Mouse (Mus musculus): ENCODE measurements around the gene Mfsd12. TPM values are rescaled to one million over a fixed set of nuclear protein-coding genes. Genes with fewer than 3 reads are reported as not detected.
A peak's percentile ranks its signal among the peaks of the same experiment; 100 is the strongest.

Mfsd12 gene
- polyA plus RNA-seq, 1 experiment from 2014 or later: 36.3 TPM

DNA sequence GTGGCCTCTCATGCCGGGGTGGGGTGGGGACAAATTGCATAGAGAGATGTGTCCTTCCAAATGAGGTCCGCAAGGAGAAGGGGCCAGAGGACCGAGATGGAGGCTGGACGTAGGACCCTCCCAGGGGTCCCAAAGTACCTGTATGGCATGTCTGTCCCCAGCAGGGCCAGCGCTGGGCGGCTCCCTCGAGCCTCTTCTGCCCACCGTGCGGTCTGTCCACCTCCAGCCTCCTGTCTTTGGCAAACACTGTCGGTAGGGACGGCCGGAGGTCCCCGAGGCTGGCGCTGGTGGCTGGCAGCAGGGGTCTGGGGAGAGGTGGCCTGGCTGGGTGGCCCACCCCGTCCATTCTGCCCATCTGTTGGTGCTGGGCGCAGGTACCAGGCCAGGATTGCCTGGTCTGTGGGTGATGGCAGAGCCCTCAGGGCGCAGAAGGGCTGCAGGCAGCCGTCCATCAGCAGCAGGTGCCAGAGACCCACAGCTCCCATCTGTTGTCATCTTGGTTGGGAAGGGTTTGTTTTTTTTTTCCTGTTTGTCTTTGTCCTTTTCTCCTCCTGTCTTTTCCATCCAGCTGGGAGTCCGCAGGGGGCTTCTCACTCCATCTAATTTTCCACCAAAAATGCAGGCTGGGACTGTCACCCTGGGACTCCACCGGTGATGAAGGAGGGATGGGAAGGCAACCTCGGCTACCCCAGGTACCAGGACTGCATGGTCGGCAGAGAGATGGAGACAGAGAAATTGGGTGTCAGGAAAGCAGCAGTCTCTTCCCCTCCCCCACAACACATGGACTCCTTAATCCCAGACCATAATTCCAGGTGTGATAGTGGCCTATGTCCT is 43.3 kb downstream of the Mfsd12 start:
- DNase-seq (ENCODE audit: low spot score): no peak

DNA sequence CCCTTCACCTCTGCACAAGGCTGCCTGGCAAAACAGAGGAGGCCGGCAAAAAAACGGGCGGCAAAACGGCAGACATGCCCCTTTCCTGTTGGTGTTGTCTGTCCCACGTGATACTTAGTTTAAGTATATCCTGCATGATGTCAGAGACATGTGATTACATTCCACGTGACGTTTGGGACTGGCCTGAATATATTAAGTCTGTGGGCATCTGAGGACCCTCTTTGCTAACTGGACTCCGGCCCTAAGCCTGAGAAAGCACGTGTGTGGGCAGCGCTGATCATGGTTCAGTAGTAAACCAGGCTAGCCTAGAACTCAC is 43.9 kb downstream of the Mfsd12 start:
- DNase-seq (ENCODE audit: low spot score): no peak

DNA sequence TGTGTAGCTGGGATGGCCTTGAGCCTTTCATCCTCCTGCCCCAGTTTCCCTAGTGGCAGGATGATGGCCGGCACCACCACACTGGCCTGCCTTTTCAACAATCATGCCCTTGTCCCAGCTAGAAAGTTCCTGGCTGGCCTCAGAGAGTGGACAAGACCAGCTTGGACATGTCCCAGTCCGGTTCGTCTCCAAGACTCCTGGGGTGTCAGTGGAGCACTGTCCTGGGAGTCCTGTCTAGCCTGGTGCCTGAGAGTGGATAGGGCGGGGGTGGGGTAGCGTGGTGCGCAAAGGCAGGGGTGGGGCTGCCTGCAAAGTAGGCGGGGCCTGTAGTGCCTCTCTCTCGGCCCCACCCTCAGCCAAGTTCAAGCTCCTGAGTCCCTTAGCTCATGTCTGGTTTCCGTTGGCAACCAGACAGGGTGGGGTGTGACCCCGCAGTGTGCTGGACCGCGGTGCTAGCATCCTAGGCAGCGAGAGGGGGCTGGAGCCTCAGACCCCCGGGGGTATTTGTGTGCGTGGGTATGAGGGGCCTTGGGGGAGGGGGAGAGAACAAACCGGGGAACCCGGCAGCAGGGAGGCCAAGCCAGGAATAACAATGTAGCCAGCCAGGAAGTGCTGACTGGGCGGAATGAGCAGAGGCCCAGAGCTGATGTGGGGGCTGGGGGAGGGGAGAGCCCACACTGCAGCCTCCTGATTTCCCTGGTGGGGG is 44.4 kb downstream of the Mfsd12 start:
- DNase-seq (ENCODE audit: low spot score): peak; percentile 38

DNA sequence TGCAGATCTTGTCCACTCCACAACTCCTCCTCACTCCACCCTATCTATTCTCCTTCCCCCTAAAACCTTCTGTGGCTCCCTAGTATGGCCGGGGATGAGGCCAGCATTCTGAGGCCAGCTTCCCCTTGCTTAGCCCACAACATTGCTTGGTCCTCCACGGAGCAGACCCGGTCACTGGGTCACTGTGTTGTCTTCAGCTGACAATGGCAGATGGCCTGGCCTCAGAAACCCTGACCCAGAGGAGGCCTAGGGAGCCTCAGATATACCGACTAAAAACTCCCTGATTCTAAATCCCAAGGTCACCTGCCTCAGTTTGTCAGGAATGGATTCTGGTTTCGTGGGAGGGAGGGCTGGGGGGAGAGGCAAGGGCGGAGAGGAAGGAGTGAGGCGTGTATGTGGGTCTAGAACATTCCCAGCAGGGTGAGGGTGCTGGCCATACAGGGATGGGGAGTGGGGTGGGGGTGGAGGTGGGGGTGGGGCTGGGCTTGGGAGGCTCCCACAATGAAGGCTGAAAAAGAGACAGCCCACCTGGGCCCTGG is 45.0 kb downstream of the Mfsd12 start:
- DNase-seq (ENCODE audit: low spot score): no peak

DNA sequence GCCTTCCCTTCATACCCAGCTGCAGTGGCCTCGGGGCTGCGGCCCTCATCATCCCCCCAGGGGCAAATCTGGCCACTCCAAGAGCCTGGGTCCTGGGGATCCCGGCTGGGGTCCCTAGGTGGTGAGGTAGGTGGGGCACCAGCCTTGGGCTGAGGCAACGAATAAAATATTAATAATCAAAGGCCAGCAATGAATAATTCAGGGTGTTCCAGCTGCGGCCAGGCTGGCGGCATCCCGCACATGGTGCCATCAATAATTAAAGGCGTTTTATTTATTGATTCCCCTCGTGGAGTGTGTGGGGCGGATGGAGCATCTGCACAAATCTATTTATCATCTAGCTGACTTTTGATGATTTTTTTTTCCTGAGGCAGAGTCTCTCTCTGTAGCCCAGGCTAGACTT is 46.2 kb downstream of the Mfsd12 start:
- no peak for DNase-seq (ENCODE audit: low spot score)

DNA sequence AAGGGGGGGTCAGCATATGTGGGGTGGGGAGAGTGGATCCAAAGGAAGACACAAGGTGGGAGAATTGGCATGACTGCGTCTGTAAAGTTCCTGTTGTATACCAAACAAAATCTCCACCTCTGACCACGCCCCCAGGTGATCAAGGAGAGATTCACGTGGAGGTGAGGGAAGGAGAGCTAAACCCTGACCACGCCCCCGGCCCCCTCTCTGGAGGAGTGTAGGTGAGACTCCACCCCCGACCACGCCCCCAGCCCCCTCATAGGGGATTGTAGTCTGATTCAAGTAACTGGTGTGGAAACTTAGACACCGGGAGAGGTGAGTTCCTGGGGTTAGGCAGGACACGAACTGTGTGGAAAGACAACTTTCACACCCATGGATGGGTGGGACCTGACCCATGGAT is 46.8 kb downstream of the Mfsd12 start:
- no peak for DNase-seq (ENCODE audit: low spot score)

DNA sequence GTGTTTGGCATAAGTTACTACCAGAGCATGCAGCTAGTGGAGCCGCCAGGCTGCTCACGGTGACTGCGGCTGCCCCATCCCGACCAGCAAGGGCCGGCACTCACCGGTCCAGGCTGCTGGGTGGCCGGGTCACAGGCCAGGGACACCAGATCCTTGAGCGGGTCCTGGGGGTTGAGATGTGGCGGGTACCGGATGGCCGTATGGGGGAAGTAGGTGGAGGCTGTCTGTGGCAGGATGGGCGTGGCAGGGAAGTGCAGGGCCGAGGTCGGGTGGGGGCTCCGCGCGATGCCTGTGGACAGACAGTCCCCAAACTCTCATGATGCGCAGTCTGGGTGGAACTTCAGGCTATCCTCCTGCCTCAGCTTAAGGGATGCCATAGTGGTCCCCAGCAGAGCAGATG is 47.4 kb downstream of the Mfsd12 start:
- no peak for DNase-seq (ENCODE audit: low spot score)

DNA sequence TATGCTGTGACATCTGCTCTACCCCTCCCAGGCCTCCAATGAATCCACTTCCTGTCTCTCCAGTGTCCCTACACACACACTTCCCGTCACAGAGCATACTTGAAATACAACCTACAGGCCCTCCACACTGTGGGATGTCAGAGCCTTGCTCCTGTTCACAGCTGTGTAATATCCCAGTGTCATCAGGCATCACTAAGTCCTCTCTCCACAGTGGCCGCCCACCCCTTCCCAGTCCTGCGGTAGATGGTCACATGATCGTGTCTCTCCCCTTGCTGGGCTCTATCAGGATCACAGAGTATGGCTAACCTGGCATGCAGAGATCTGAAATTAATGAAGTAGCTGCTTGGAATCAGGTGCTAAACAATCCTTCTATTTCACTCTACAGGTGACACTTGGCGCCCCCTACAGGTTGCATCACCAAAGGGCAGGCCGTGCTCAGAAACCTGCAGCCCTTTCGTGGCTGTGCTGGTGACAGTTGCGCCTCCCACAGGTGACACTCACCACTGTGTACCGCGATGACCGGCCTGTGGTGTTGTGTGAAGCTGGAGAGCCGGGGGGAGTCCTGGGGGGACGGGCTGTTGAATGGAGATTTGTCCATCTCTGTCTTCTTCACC is 48.4 kb downstream of the Mfsd12 start:
- DNase-seq (ENCODE audit: low spot score): peak; percentile 66

DNA sequence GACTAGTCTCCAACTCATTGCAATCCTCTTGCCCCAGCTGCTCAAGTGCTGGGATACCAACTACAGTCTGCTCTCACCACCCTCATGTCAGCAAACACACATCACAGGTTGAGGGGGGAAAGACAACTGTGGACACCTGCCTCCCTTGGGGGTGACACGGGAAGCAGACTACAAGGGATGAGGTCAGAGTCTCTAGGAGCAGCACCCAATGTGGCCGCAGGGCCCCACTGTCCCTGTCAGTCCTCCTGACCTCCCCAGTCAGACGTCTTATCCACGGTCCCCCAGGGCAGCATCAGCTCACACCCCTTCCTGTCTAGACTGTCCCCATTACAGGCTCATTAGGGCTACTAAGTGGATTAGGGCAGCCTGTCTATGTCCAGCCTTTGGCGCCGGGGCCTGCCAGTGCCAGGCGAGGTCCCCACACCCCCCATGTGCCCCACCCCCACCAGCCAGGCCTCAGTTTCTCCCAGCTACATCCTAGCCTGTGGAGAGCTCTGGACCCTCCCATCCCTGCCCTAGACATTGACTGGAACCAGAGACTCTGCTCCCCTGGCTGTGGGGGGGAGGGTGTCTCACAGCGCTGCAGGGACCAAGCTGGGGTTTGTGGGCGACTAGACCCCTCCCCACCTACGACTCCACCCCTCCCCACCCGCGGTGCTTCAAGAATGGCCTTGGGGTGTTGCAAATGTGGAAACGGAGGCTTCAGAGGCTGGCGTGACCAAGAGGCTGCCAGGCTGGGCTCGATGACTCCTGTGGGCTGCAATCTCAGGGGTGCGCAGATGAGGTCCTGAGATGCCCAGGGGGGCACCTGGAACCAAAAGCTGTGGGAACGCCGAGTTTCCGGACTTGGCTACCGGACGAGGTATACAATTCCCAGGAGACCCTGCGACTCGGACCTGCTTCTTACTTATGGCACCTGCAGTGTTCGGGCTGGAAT is 49.5 kb downstream of the Mfsd12 start:
- DNase-seq (ENCODE audit: low spot score): no peak

DNA sequence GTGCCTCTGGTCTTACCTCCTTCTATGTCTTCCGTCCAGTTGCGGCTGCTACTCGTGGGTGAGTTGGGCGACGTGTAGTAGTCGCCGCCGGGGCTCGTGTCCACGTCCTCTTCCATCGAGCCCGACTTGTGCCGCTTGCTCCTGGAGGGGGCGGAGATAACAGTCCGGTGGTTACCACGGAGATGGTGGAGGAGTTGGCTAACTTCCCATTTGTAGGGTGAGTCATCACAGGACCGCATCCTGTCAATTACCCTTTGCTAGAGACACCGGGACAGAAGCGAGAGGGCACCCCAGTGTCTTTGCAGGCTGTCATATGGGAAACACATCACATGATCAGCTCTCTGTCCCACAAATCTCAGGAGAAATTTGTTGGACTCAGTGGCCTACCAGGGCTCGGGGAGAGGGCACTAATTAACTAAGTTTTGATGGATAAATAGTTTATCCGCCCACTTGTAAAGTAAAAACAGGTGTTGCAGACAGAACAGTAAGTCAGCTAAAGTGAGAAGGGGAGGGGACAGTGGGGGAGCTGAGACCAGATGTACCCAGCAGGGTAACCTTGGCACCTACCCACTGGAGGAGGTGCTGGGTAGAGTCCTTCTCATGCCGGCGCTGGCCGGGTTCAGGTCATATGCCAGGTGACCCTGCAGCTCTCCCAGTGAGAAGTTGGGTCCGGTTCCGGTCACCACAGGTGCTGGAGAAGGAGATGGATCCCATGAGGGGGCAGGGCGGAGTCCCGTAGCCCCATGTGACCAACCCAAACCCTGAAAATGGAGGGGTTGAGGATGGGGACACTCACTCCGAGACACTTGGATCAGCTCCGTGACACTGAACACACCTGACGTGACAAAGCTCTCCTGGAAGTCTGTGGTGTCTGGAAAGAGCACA is 50.5 kb downstream of the Mfsd12 start:
- DNase-seq (ENCODE audit: low spot score): no peak

DNA sequence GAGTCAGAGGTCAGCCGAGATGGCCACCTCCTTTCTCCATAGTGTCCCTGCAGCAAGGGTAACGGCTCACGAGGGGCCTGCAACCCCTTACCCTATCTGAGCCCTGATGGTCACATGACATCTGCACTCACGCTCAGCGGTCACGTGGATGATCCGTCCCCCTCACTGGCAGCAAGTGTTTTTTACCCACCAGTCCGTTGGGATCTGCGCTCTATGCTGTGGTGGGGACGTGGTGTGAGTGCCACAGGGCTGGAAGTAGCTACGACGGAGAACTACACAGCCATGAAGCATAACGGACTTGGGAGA is 51.1 kb downstream of the Mfsd12 start:
- no peak for DNase-seq (ENCODE audit: low spot score)

DNA sequence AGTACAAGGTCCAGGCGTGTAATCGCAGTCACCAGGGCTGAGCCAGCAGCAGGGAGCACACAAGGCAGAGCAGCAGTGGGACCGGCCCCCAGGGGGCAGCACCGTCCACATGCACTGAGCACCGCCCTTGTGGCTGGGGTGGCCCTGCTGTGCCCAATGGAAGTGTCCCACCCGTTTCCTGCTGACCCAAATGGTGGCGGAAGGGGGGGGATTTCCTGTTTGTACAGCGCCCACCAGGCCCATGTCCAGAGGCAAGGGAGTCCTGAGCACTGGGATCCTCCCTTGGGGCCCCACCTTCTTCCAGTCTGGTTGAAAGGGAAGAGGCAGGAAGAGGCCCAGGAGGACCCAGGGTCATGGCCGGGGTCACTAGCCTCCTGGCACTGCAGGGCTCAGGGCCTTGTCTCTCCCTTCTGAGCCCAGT is 51.6 kb downstream of the Mfsd12 start:
- DNase-seq (ENCODE audit: low spot score): peak; percentile 77

DNA sequence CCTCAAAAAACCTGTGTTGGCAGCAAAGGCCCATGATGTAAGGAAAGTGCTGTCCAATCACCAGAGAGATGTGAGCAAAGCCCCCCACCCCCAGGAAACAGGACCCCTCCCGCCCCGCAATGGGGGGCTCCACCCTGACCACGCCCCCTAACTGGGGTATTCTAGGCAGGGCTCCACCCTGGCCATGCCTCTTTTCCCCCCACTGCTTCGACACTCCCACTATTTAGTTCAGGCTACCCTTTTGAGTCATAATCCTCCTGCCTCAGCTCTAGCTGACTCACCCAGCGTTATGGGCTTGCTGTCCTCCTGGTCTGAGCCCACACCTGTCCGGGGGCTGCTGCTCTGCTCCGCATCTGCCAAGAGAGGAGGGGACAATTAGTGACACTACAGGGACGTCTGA is 52.0 kb downstream of the Mfsd12 start:
- no peak for DNase-seq (ENCODE audit: low spot score)

DNA sequence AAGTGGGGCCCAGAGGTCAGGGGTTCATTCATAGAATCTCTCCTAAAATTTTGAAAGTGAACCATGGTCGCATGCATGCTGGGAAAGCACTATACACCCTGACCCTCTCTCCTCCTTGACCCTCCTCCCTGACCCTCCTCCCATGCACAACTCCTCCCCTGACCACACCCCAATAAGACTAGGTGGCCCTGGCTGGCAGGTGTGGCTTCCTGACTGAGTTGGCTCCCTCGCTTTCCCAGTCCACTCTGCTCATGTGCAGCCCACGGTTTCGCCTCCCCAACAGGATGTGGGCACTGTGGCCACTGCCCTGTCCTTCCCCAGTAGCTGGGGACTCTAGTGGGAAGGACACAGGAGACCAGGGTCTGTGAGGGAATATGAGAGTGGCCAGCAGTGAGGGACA is 53.1 kb downstream of the Mfsd12 start:
- DNase-seq (ENCODE audit: low spot score): no peak

DNA sequence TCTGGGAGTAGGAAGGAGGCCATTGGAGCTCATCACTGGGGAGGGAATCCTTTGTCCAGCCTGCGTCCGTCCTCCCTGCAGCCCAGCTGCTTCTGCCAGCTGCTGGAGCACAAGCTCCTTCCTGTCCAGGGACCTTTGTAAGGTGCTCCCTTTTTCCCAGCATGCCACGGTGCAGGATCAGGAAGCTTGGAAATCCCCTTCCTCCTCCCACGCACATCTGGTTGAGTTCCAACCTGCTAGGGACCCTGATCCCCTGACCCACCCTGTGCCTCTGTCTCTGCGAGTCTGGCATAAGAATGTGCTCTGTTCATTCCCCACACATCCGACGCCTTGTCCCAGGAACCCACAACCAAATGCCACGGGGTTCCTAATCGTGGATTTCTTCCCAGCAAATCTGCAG is 53.7 kb downstream of the Mfsd12 start:
- no peak for DNase-seq (ENCODE audit: low spot score)

DNA sequence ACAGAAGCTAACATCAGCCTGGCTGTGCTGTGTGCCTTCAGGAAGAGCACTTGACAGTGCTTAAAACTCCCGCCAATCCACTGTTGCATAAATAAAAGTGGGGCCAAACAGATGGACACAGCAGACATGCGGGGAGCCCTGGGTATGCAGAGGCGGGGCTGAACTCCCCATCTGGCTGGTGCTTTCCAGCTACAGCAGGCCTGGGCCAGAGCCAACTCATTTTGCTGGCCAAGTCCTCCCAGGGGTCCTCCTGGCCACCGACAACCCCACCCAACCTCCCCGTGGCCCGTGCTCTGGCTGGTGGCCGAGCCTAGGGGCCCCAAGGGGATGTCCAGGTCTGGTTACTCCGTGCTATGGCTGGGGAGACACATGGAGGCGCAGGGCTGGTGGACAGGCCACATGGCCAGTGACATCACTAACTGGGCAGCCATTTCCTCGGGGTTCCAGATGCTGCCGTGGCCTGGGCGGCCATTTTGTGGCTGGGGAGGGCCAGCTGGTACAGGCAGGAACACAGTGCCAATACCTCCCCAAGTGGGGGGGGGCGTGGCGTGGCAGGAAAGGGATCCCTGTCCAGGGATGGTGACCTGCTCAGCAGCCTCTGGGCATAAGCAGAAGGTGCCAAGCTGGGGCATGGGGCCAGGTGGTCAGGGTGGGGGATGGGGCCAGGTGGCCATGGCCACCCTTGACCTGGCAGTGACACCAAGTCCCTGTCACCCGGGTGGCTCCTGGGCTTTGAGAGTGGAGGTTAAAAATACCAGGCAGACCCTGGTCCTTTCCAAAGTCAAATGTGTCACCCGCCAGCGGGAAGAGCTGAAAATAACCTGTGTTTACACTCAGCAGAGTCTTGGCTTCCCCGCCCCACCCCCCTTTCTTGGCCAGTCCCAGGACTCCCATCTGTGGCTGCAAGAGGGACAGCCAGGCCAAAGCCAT is 54.4 kb downstream of the Mfsd12 start:
- no peak for DNase-seq (ENCODE audit: low spot score)

DNA sequence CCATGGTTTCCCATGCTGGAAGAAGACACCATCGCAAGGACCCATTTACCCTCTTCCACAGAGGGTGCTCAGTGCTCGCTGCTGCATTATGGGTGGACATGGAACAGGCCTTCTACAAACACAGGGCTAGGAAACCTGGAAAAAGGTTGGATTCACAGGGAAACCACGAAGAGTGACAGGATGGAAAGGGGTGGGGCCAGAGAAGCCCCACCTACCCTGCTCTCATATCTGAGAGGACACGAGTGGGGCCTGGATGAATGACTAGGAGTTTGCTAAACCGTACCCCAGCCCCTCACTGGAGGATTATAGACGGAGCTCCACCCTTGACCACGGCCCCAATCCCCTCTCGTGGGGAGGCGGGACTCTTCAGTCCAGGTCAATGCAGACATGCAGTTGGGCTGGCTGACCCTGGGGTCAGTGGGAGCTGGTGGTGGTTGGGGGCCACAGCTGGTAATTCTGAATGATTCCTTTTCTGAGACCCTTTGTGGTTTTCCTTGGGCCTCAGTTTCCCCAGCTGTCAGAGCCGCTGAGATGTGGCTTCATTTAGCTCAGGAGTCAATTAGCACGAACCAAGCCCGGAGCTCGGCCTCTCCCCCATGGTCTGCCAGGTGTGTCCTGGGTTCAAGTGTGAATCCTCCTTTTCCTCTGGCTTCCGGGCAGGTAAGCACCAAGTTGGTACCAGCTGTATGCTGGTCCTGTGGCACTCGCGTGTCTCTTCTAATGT is 55.5 kb downstream of the Mfsd12 start:
- DNase-seq (ENCODE audit: low spot score): no peak

Data from thymus, postnatal 0 days (tissue).